Mouse (Mus musculus) forebrain, embryonic 11.5 days (tissue): ENCODE data around the gene Mettl17. TPM values are rescaled to one million over a fixed set of nuclear protein-coding genes. Genes with fewer than 3 reads are reported as not detected.
A peak's percentile ranks its signal among the peaks of the same experiment; 100 is the strongest.
"Not testable (repeated sequence)": the region's sequence is repeated elsewhere in the genome, so short reads cannot be mapped to it uniquely, and the experiment has no call there.

ENCODE experiments used
- ATAC-seq: fragments of 200-750 bp; cut with Nextera tagmentation; replicated peaks from 2 replicates; pipeline ENCODE4 v1.8.0; 2017; ENCODE audit warnings: moderate TSS enrichment; ENCODE audit not compliant: low FRiP score
- DNase-seq: peaks from one replicate; pipeline ENCODE4 v3.0.0-alpha.2; 2017; ENCODE audit warnings: low spot score
- H3K27ac ChIP-seq: fragments of 300-500 bp; sonication (generic); 2 replicates; pipeline ENCODE4 v1.5.1; 2014; ENCODE audit warnings: low read depth, low read length
- H3K27me3 ChIP-seq: fragments of 300-500 bp; sonication (generic); 2 replicates; pipeline ENCODE4 v1.6.1; 2014; ENCODE audit warnings: mild to moderate bottlenecking, low read length, mixed read lengths; ENCODE audit not compliant: control insufficient read depth, insufficient read depth
- H3K36me3 ChIP-seq: fragments of 300-500 bp; sonication (generic); 2 replicates; pipeline ENCODE4 v1.6.1; 2014; ENCODE audit warnings: mild to moderate bottlenecking, low read length, moderate library complexity, mixed read lengths; ENCODE audit not compliant: control insufficient read depth, insufficient read depth
- H3K4me1 ChIP-seq: fragments of 300-500 bp; sonication (generic); replicated peaks from 2 replicates; pipeline ENCODE4 v1.6.1; 2014; ENCODE audit warnings: low read length, mixed read lengths; ENCODE audit not compliant: control insufficient read depth, insufficient read depth
- H3K4me2 ChIP-seq: fragments of 300-500 bp; sonication (generic); 2 replicates; pipeline ENCODE4 v1.6.1; 2014; ENCODE audit warnings: low read depth, mild to moderate bottlenecking, low read length, moderate library complexity, mixed read lengths; ENCODE audit not compliant: severe bottlenecking
- H3K4me3 ChIP-seq: fragments of 300-500 bp; sonication (generic); 2 replicates; pipeline ENCODE4 v1.5.1; 2014; ENCODE audit warnings: low read depth, low read length
- H3K9ac ChIP-seq: fragments of 300-500 bp; sonication (generic); 2 replicates; pipeline ENCODE4 v1.6.1; 2014; ENCODE audit warnings: low read length
- H3K9me3 ChIP-seq: fragments of 300-500 bp; sonication (generic); 2 replicates; pipeline ENCODE4 v1.6.1; 2016; ENCODE audit warnings: low read length, mixed read lengths; ENCODE audit not compliant: control insufficient read depth
- WGBS: fragments of 180-500 bp; shearing (Covaris S2); extraction: QIAGEN DNeasy Blood & Tissue Kit; methylation state at CpG from one replicate; pipeline ENCODE4 v1.1.7; 2014; 5-methylcytosine and 5-hydroxymethylcytosine counted together
- polyA plus RNA-seq: library from polyadenylated mRNA; unstranded; fragments of >200 nt; fragmentation: Nextera tagmentation; extraction: Ambion mirVana; gene quantifications from 2 replicates; pipeline ENCODE4 v1.2.1, GENCODE M21; 2014

The Mettl17 gene
- polyA plus RNA-seq, 1 experiment from 2014 or later = 60.0 TPM

DNA sequence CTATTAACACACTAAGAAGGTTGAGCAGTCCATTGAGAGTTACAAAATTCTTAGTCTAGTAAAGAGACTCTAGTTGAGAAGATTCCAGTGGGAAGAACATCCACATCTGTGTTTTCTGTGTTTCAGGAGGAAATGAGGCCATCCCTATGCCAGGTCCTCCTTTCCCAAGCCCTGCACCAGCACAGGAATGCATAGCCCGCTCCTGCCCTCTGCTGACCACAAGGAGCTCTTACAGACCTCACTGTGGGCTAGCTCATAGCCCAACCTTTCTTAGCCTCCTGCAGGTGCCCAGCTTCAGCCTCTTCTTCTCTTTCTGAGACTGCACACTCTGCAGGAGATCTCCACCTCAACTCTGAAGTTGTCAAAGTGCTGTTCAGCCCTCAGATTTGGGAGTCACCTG lies 21.0 kb upstream of the Mettl17 start:
- WGBS = 0% methylated on average over 1 of the region's 1 CpGs
- H3K9ac ChIP-seq, H3K4me3 ChIP-seq, ATAC-seq, H3K4me2 ChIP-seq, H3K4me1 ChIP-seq, DNase-seq, H3K9me3 ChIP-seq, H3K36me3 ChIP-seq, H3K27ac ChIP-seq, H3K27me3 ChIP-seq: not testable (repeated sequence)

DNA sequence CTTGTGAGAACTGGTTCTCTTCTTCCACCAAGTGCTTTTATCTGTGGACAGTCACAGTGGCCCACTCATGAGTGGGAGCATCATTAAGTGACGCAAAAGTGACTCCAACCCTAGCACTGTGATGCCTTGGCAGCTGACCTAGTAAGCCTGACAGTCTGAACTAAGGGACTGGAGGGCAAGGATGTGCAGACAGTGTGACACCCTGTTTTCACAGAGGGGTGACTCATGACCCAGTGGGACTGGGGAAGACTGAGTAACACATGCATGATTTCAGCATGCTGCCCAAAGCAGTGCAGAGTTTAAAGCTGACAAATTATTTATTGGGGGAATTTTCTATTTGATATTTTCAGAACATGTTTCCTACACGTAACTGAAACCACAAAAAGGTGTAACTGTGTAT lies 13.9 kb upstream of the Mettl17 start:
- ATAC-seq (no peak), DNase-seq (no peak)
- H3K36me3 ChIP-seq = no peaks in the 10 kb centered on the region
- H3K27ac ChIP-seq = no peak overlapping the region
- no peaks in the 10 kb centered on the region for H3K9me3 ChIP-seq
- WGBS = 83% methylated on average over 2 of the region's 2 CpGs
- H3K4me1 ChIP-seq = no peaks in the 10 kb centered on the region
- H3K27me3 ChIP-seq = no peaks in the 10 kb centered on the region
- no peak overlapping the region for H3K4me2 ChIP-seq
- no peak overlapping the region for H3K9ac ChIP-seq
- H3K4me3 ChIP-seq = no peak overlapping the region

DNA sequence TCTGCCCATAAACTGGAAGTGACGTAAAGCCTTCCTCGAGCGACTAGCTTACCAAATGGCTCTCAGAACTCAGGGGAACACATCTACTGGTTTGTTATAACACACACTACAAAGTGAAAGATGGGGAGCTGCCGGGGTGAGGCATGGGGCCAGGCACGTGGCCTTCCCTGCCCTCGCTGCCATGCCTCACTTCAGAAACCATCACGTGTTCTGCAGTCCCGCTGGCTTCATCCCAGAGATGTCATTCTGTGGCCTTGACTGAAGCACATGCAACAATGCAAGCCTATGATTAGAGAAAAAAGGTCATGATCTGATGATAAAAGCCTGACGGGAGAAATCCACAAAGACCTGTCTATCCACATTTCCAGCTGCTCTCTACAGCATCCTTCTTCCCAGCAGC lies 12.9 kb upstream of the Mettl17 start:
- DNase-seq (no peak), ATAC-seq (no peak)
- H3K27me3 ChIP-seq = no peaks in the 10 kb centered on the region
- H3K9me3 ChIP-seq = no peaks in the 10 kb centered on the region
- no peak overlapping the region for H3K9ac ChIP-seq
- no peak overlapping the region for H3K27ac ChIP-seq
- no peak overlapping the region for H3K4me3 ChIP-seq
- H3K4me2 ChIP-seq = no peak overlapping the region
- H3K4me1 ChIP-seq = no peaks in the 10 kb centered on the region
- no peaks in the 10 kb centered on the region for H3K36me3 ChIP-seq
- WGBS = 85% methylated on average over 9 of the region's 9 CpGs

DNA sequence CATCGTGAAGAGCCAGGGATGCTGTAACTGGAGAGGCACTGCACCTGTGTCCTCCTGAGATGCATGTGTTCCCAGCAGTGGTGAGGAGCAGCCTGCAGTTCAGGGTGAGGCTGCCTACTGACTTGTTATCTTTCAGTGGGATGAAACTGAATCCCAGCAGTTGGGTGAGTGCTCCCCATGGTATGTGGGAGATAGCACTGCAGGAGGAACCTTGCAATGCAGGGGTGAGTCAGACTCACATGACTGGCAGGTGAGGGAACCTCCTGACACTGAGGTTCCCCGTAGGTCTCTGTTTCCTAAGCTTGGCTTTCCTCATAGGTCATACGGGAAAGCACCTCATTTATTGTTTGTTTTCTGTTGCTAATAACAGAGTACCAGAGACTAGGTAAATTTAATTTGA lies 7.1 kb upstream of the Mettl17 start:
- H3K9me3 ChIP-seq = no peaks in the 10 kb centered on the region
- 86% methylated on average over 3 of the region's 3 CpGs for WGBS
- DNase-seq (no peak), ATAC-seq (no peak)
- H3K27me3 ChIP-seq = no peaks in the 10 kb centered on the region
- H3K4me3 ChIP-seq = no peak overlapping the region
- no peaks in the 10 kb centered on the region for H3K4me1 ChIP-seq
- no peak overlapping the region for H3K4me2 ChIP-seq
- no peak overlapping the region for H3K27ac ChIP-seq
- H3K9ac ChIP-seq = no peak overlapping the region
- H3K36me3 ChIP-seq = no peaks in the 10 kb centered on the region

DNA sequence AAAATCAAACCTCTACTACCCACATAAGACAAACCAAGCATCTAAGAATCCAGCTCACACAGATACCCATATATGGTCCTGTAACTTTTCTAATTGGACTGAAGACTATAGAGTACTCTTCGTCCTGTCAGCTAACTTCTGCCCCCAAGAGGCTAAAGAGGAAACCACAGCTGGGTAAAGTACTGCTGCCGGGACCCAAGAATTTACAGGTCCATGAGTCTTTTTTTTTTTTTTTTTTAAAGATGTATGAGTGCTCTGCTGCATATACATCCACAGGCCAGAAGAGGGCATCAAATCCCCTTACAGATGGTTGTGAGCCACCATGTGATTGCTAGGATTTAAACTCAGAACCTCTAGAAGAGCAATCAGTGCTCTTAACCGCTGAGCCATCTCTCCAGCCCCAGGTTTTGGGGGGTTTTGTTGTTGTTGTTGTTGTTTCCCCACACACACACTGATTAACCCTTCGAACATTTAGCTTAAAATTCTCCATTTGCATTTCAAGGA lies 1.1 kb upstream of the Mettl17 start:
- Histone ChIP-seq H3K4me2 (peak overlapping the region; percentile 87; the same call in 1 of the 2 replicates), H3K9ac (peak overlapping the region; percentile 72), H3K36me3 (peaks cover 1% of the 10 kb centered on the region; the same call in 1 of the 2 replicates), H3K27ac (peak overlapping the region; percentile 64), H3K4me3 (peak overlapping the region; percentile 65), H3K9me3 (no peaks in the 10 kb centered on the region), H3K27me3 (no peaks in the 10 kb centered on the region), H3K4me1 (peaks cover 3% of the 10 kb centered on the region; the same call in 1 of the 2 replicates)
- peak; percentile 59 for ATAC-seq
- 0% methylated on average over 4 of the region's 4 CpGs for WGBS
- peak; percentile 80 for DNase-seq

DNA sequence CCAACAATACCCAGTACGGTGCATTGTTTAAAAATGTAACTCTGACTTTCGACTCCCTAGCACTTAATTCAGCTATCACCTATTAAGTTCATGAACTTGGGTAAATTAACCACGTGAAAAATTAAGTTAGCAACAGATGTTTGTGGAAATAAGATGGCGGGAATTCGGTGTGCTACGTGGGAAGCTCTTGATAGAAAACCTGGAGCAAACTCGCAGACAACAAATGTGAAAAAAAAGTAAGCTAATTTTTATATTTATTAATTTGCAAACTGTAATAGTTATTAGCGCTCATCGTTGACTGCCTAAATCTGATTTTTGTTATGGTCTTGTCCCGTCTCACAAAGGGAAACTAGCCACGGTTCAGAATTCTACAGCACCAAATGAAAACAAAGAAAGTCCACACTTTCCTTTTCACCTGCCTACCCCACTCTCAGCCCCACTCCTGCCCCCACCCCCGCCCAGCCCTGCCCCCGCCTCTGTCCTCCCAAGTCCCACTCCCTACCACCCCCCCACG lies 554 bp upstream of the Mettl17 start:
- Histone ChIP-seq H3K4me3 (peak overlapping the region; percentile 65), H3K27me3 (no peaks in the 10 kb centered on the region), H3K4me1 (peaks cover 3% of the 10 kb centered on the region; the same call in 1 of the 2 replicates), H3K4me2 (peak overlapping the region; percentile 87), H3K9me3 (no peaks in the 10 kb centered on the region), H3K27ac (peak overlapping the region; percentile 64), H3K9ac (peak overlapping the region; percentile 72), H3K36me3 (peaks cover 3% of the 10 kb centered on the region; the same call in 1 of the 2 replicates)
- ATAC-seq = peak; percentile 65
- DNase-seq = no peak
- WGBS = 2% methylated on average over 14 of the region's 14 CpGs

DNA sequence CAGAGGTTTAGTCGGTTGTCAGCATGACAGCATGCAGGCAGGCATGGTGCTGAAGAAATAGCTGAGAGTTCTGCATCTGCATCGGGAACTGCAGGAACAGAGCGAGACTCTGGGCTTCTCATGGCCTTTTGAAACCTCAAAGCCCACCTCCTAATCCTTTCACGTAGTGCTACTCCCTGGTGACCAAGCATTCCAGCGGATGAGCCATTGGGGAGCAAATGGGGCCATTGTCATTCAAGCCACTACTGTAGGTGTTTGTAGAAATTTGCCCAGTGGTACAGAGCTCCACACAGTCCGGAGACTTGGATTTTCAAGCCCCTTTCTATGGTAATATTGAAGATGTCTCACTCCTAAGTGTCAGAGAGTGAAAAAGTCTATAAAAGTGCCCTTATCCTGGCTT lies 1.4 kb downstream of the Mettl17 start:
- no peaks in the 10 kb centered on the region for H3K27me3 ChIP-seq
- H3K9me3 ChIP-seq = no peaks in the 10 kb centered on the region
- H3K4me1 ChIP-seq = peaks cover 3% of the 10 kb centered on the region; the same call in 1 of the 2 replicates
- H3K9ac ChIP-seq = no peak overlapping the region
- no peak overlapping the region for H3K27ac ChIP-seq
- WGBS = 47% methylated on average over 6 of the region's 6 CpGs
- ATAC-seq (no peak), DNase-seq (no peak)
- peak overlapping the region; percentile 87; the same call in 1 of the 2 replicates for H3K4me2 ChIP-seq
- peak overlapping the region; percentile 65; the same call in 1 of the 2 replicates for H3K4me3 ChIP-seq
- H3K36me3 ChIP-seq = peaks cover 3% of the 10 kb centered on the region; the same call in 1 of the 2 replicates

DNA sequence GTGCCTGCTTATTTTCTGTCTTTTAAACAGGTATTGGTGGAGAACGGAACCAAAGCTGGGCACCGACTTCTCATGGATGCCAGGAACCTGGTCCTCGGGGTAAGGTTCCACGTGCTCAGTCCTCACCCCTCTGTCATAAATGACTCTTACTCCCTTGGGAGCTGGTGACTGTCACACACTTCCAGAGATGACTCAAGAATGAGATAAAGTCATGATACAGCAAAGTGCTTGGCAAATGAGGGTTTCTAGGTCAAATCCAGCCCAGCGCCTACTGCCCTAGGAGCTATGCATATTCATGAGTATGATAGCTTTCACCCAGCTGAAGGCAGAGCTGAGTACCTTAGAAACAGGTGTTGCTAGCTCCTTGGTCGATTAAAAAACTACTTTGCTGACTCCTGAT lies 5.2 kb downstream of the Mettl17 start:
- no peaks in the 10 kb centered on the region for H3K27me3 ChIP-seq
- DNase-seq (no peak), ATAC-seq (no peak)
- H3K4me2 ChIP-seq = no peak overlapping the region
- H3K9me3 ChIP-seq = no peaks in the 10 kb centered on the region
- H3K27ac ChIP-seq = no peak overlapping the region
- peaks cover 3% of the 10 kb centered on the region; the same call in 1 of the 2 replicates for H3K4me1 ChIP-seq
- no peak overlapping the region for H3K9ac ChIP-seq
- peaks cover 9% of the 10 kb centered on the region for H3K36me3 ChIP-seq
- no peak overlapping the region for H3K4me3 ChIP-seq
- 93% methylated on average over 6 of the region's 6 CpGs for WGBS
